Mouse (Mus musculus) lung, postnatal 0 days (tissue): Measurements from ENCODE around the gene Tmem205. TPM values are rescaled to one million over a fixed set of nuclear protein-coding genes. Genes with fewer than 3 reads are reported as not detected.

Experiments
- ATAC-seq: fragments of 200-750 bp; cut with Nextera tagmentation; 2 replicates; pipeline ENCODE4 v1.8.0; 2017; ENCODE audit warnings: moderate library complexity
- DNase-seq: peaks from one replicate; pipeline ENCODE4 v3.0.0-alpha.2; 2016; ENCODE audit warnings: low spot score
- H3K27ac ChIP-seq: fragments of 300-500 bp; sonication (generic); 2 replicates; pipeline ENCODE4 v1.5.1; 2014; ENCODE audit warnings: antibody characterized with exemption, mild to moderate bottlenecking, low read length, mixed read lengths
- H3K27me3 ChIP-seq: fragments of 300-500 bp; sonication (generic); replicated peaks from 2 replicates; pipeline ENCODE4 v1.6.1; 2014; ENCODE audit warnings: low read length, mixed read lengths; ENCODE audit not compliant: insufficient read depth
- H3K36me3 ChIP-seq: fragments of 300-500 bp; sonication (generic); 2 replicates; pipeline ENCODE4 v1.6.1; 2014; ENCODE audit warnings: low read length, mixed read lengths; ENCODE audit not compliant: insufficient read depth
- H3K4me1 ChIP-seq: fragments of 300-500 bp; sonication (generic); 2 replicates; pipeline ENCODE4 v1.6.1; 2014; ENCODE audit warnings: antibody characterized with exemption, low read depth, low read length, mixed read lengths; ENCODE audit not compliant: insufficient read depth
- H3K4me2 ChIP-seq: fragments of 300-500 bp; sonication (generic); replicated peaks from 2 replicates; pipeline ENCODE4 v1.6.1; 2014; ENCODE audit warnings: low read depth, mild to moderate bottlenecking, low read length, moderate library complexity, mixed read lengths
- H3K4me3 ChIP-seq: fragments of 300-500 bp; sonication (generic); 2 replicates; pipeline ENCODE4 v1.5.1; 2014; ENCODE audit warnings: low read depth, low read length
- H3K9ac ChIP-seq: fragments of 300-500 bp; sonication (generic); replicated peaks from 2 replicates; pipeline ENCODE4 v1.6.1; 2014; ENCODE audit warnings: low read depth, mild to moderate bottlenecking
- H3K9me3 ChIP-seq: fragments of 300-500 bp; sonication (generic); 2 replicates; pipeline ENCODE4 v1.6.1; 2016; ENCODE audit warnings: low read length, mixed read lengths
- CTCF ChIP-seq: IDR thresholded peaks from 2 replicates; pipeline ENCODE4 v1.5.1; 2016; ENCODE audit warnings: antibody characterized with exemption, mild to moderate bottlenecking
- EP300 ChIP-seq: IDR thresholded peaks from 2 replicates; pipeline ENCODE4 v1.6.1; 2016; ENCODE audit warnings: antibody characterized with exemption, mild to moderate bottlenecking, control low read depth
- WGBS: fragments of 180-500 bp; shearing (Covaris S2); extraction: QIAGEN DNeasy Blood & Tissue Kit; methylation state at CpG from one replicate; pipeline ENCODE4 v1.1.7; 2014; 5-methylcytosine and 5-hydroxymethylcytosine counted together
- polyA plus RNA-seq: library from polyadenylated mRNA; unstranded; fragments of >200 nt; fragmentation: Nextera tagmentation; extraction: Ambion mirVana; gene quantifications from 2 replicates; pipeline ENCODE4 v1.2.1, GENCODE M21; 2015

Tmem205 gene
- polyA plus RNA-seq, 1 experiment from 2014 or later: 107 TPM

DNA sequence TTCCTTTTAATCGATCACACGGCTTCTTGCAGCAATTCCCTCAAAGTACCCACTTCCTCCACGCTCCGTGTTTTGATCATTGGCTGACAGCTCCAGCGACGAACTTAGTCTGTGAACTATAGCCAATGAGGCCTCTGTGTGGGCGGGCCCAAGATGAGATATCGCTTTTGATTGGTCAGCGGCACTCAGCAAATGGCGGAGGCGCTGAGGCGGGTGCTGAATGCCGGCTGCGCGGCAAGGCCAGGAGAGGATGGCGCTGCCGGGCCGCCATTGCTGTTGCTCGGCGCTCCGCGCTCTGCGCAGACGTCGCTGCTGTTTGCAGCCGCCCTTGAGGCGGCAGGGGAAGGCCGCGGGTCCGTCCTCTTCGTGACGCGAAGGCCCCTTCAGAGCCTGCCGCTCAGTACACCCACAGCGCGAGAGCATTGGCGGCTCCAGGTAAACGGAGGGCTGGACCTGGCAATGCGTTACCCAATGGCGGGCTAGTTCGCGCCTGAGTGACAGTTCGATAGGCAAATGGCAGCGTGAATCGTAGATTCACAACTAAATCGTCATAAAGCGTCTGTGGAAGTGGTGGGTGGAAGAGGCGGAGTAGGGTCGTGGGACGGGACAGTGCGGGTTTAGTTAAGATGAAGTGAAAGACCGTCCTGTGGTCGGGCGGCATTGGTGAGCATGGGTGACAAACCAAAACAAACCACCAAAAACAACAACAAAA lies 28.4 kb upstream of the Tmem205 start, which contains the start of gene Swsap1:
Gene Swsap1, plus strand, starts transcription at position 186 of the 712 bp plus-strand sequence.
- DNase-seq (peak; percentile 98), ATAC-seq (peak; percentile 98)
- Histone ChIP-seq H3K27ac (peak within 1 kb of the TSS; percentile 94), H3K4me1 (peaks cover 10% of the 10 kb centered on the region; the same call in 1 of the 2 replicates), H3K9me3 (no peaks in the 10 kb centered on the region), H3K27me3 (0 out of 2 replicates have a peak, but pooled peaks cover 1% of the 10 kb centered on the region), H3K4me3 (peak within 1 kb of the TSS; percentile 73), H3K4me2 (peak within 1 kb of the TSS; percentile 63), H3K36me3 (no peaks in the 10 kb centered on the region), H3K9ac (peak within 1 kb of the TSS; percentile 73; the same call in 1 of the 2 replicates)
- 1% methylated on average over 54 of the region's 54 CpGs for WGBS
- TF ChIP-seq CTCF (no peak), EP300 (no peak)

- WGBS: 1% methylated on average over 18 of the region's 18 CpGs
- TF ChIP-seq EP300 (no peak), CTCF (peak; percentile 61)
- Histone ChIP-seq H3K27ac (peak overlapping the region; percentile 94), H3K4me2 (peak overlapping the region; percentile 63), H3K4me3 (peak overlapping the region; percentile 73), H3K9me3 (no peaks in the 10 kb centered on the region), H3K36me3 (no peaks in the 10 kb centered on the region), H3K27me3 (no peaks in the 10 kb centered on the region), H3K4me1 (peaks cover 5% of the 10 kb centered on the region; the same call in 1 of the 2 replicates), H3K9ac (no peak overlapping the region)
- peak; percentile 63 for ATAC-seq
- no peak for DNase-seq
Observed at GRCm38 (mm10) chr9:21955225-21955569, 27.8 kb upstream of the Tmem205 start.

GRCm38 (mm10) chr9:21954635-21955034 lies 27.3 kb upstream of the Tmem205 start:
- Histone ChIP-seq H3K4me3 (no peak overlapping the region), H3K4me1 (peaks cover 4% of the 10 kb centered on the region; the same call in 1 of the 2 replicates), H3K4me2 (no peak overlapping the region), H3K36me3 (no peaks in the 10 kb centered on the region), H3K27me3 (no peaks in the 10 kb centered on the region), H3K27ac (no peak overlapping the region), H3K9me3 (no peaks in the 10 kb centered on the region), H3K9ac (no peak overlapping the region)
- DNase-seq (no peak), ATAC-seq (no peak)
- 71% methylated on average over 3 of the region's 3 CpGs for WGBS
- TF ChIP-seq CTCF: no peak
- no peak for TF ChIP-seq EP300

DNA sequence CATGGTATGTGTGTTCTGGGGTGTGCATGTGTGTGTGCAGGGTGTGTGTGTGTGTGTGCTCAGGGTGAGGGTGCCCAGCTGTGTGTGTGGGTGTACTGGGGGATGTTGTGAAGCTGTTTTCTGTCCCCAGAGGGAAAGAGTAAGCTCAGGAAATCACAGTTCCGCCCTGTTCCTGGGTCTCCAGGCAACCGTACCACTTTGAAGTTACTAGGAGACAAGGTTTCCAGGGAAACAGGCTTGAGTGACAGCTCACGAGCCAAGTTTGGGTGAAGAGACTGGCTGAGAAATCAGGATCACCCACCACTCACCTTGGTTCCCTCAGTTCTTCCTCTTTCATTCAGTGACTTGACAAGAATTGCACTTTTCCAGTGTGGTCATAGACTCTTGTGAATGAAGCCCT lies 26.2 kb upstream of the Tmem205 start:
- Histone ChIP-seq H3K27ac (no peak overlapping the region), H3K9ac (no peak overlapping the region), H3K4me1 (peaks cover 4% of the 10 kb centered on the region; the same call in 1 of the 2 replicates), H3K36me3 (no peaks in the 10 kb centered on the region), H3K27me3 (no peaks in the 10 kb centered on the region), H3K4me3 (no peak overlapping the region), H3K4me2 (no peak overlapping the region), H3K9me3 (no peaks in the 10 kb centered on the region)
- ATAC-seq: no peak
- DNase-seq: no peak
- TF ChIP-seq CTCF (no peak), EP300 (no peak)
- WGBS: 11% methylated on average over 3 of the region's 3 CpGs

GRCm38 (mm10) chr9:21951977-21952376 lies 24.6 kb upstream of the Tmem205 start:
- DNase-seq (no peak), ATAC-seq (no peak)
- 78% methylated on average over 3 of the region's 3 CpGs for WGBS
- H3K27ac ChIP-seq: no peak overlapping the region
- no peaks in the 10 kb centered on the region for H3K9me3 ChIP-seq
- H3K9ac ChIP-seq: no peak overlapping the region
- no peaks in the 10 kb centered on the region for H3K27me3 ChIP-seq
- H3K4me2 ChIP-seq: no peak overlapping the region
- peaks cover 4% of the 10 kb centered on the region; the same call in 1 of the 2 replicates for H3K4me1 ChIP-seq
- no peaks in the 10 kb centered on the region for H3K36me3 ChIP-seq
- no peak overlapping the region for H3K4me3 ChIP-seq
- TF ChIP-seq CTCF: peak; percentile 61
- TF ChIP-seq EP300: no peak

GRCm38 (mm10) chr9:21950322-21950721 lies 23.0 kb upstream of the Tmem205 start:
- no peaks in the 10 kb centered on the region for H3K9me3 ChIP-seq
- 0 out of 2 replicates have a peak, but pooled peaks have one; percentile 18 for ATAC-seq
- no peak overlapping the region for H3K9ac ChIP-seq
- DNase-seq: peak; percentile 53
- no peak overlapping the region for H3K27ac ChIP-seq
- H3K4me3 ChIP-seq: no peak overlapping the region
- WGBS: 14% methylated on average over 11 of the region's 11 CpGs
- no peaks in the 10 kb centered on the region for H3K4me1 ChIP-seq
- H3K27me3 ChIP-seq: no peaks in the 10 kb centered on the region
- no peak overlapping the region for H3K4me2 ChIP-seq
- TF ChIP-seq EP300 (no peak), CTCF (peak; percentile 6; the same call in 1 of the 2 replicates)
- no peaks in the 10 kb centered on the region for H3K36me3 ChIP-seq
